Mouse (Mus musculus) sigmoid colon, adult 10 weeks (tissue): ENCODE measurements around the gene Ahcyl1. TPM values are rescaled to one million over a fixed set of nuclear protein-coding genes. Genes with fewer than 3 reads are reported as not detected.

Source experiments
- polyA plus RNA-seq: library from polyadenylated mRNA; stranded (reverse); fragments of 350-450 nt; fragmentation: Illumina TruSeq; extraction: RNeasy Lipid Tissue Mini Kit (QIAGEN cat#74804); gene quantifications from one replicate; pipeline ENCODE4 v1.2.3, GENCODE M21; 2014; ENCODE audit warnings: low read depth, low replicate concordance

Gene Ahcyl1
- 245 TPM for polyA plus RNA-seq

GRCm38 (mm10) chr3:107695948-107696881 is at the start of gene Ahcyl1:
Ahcyl1 (minus strand) TSS chr3:107696560.

GRCm38 (mm10) chr3:107631523-107631958 is 64.8 kb downstream of the Ahcyl1 start, which contains the start of gene Strip1:
Strip1 (minus strand) TSS chr3:107631694.

GRCm38 (mm10) chr3:107630682-107631522 is 65.5 kb downstream of the Ahcyl1 start, which contains the start of gene Gm10961:
Gm10961 (plus strand) TSS chr3:107631322.

Other genes with a start within 250 kb of the Ahcyl1 start
- 0.16 TPM for gene Kcnc4, start 237.0 kb downstream of the Ahcyl1 start, polyA plus RNA-seq
- 3.7 TPM for gene Slc6a17, start 178.5 kb downstream of the Ahcyl1 start, polyA plus RNA-seq
- gene Ubl4b, start 141.5 kb downstream of the Ahcyl1 start, polyA plus RNA-seq = not detected
- gene Alx3, start 101.5 kb downstream of the Ahcyl1 start, polyA plus RNA-seq = not detected
- gene Gm10961, start 65.2 kb downstream of the Ahcyl1 start, polyA plus RNA-seq = not detected
- gene Strip1, start 64.9 kb downstream of the Ahcyl1 start, polyA plus RNA-seq = 6.3 TPM
- 12.6 TPM for gene Csf1, start 63.9 kb upstream of the Ahcyl1 start, polyA plus RNA-seq
- 71.9 TPM for gene Eps8l3, start 180.7 kb upstream of the Ahcyl1 start, polyA plus RNA-seq
- 64.4 TPM for gene Gstm5, start 199.3 kb upstream of the Ahcyl1 start, polyA plus RNA-seq
- 4.3 TPM for gene Gstm7, start 235.3 kb upstream of the Ahcyl1 start, polyA plus RNA-seq
- 10.1 TPM for gene Gstm6, start 247.2 kb upstream of the Ahcyl1 start, polyA plus RNA-seq